Mouse (Mus musculus): ENCODE measurements around the gene Fcgr1. TPM values are rescaled to one million over a fixed set of nuclear protein-coding genes. Genes with fewer than 3 reads are reported as not detected.
"Not testable (repeated sequence)": the region's sequence is repeated elsewhere in the genome, so short reads cannot be mapped to it uniquely, and the experiment has no call there.

Gene Fcgr1
- polyA plus RNA-seq, 1 experiment from 2014 or later: 1.4 TPM

GRCm38 (mm10) chr3:96243921-96244572, 49.7 kb downstream of the Fcgr1 start:
- H3K4me2 ChIP-seq (replicated peaks): peak overlapping the region; percentile 47
- no peak for ATAC-seq (replicated peaks)
- no peaks in the 10 kb centered on the region for H3K27me3 ChIP-seq
- H3K9me3 ChIP-seq: no peaks in the 10 kb centered on the region
- H3K27ac ChIP-seq (replicated peaks): peak overlapping the region; percentile 94
- peak overlapping the region; percentile 62 for H3K9ac ChIP-seq (replicated peaks)
- WGBS: 84% methylated on average over 7 of the region's 7 CpGs
- peak overlapping the region; percentile 44; the same call in 1 of the 2 replicates for H3K4me3 ChIP-seq
- H3K36me3 ChIP-seq: no peaks in the 10 kb centered on the region
- peaks cover 32% of the 10 kb centered on the region for H3K4me1 ChIP-seq

GRCm38 (mm10) chr3:96240799-96241197, 53.0 kb downstream of the Fcgr1 start:
- ATAC-seq (replicated peaks): no peak
- peaks cover 34% of the 10 kb centered on the region for H3K4me1 ChIP-seq
- no peaks in the 10 kb centered on the region for H3K27me3 ChIP-seq
- H3K4me3 ChIP-seq: peak overlapping the region; percentile 37
- H3K27ac ChIP-seq (replicated peaks): peak overlapping the region; percentile 89
- H3K9me3 ChIP-seq: no peaks in the 10 kb centered on the region
- H3K9ac ChIP-seq (replicated peaks): peak overlapping the region; percentile 41
- WGBS: 65% methylated on average over 9 of the region's 9 CpGs
- peak overlapping the region; percentile 49 for H3K4me2 ChIP-seq (replicated peaks)
- no peaks in the 10 kb centered on the region for H3K36me3 ChIP-seq

GRCm38 (mm10) chr3:96239949-96240798, 53.6 kb downstream of the Fcgr1 start, which contains the start of gene Hist2h2aa2:
Gene Hist2h2aa2 (minus strand): TSS chr3:96240276.
- not testable (repeated sequence) for H3K27me3 ChIP-seq, H3K9me3 ChIP-seq, H3K36me3 ChIP-seq
- H3K9ac ChIP-seq (replicated peaks): peak within 1 kb of the TSS; percentile 44
- peak within 1 kb of the TSS; percentile 38 for H3K4me3 ChIP-seq
- ATAC-seq (replicated peaks): peak; percentile 87
- WGBS: 2% methylated on average over 47 of the region's 85 CpGs
- H3K27ac ChIP-seq (replicated peaks): peak within 1 kb of the TSS; percentile 89
- peaks cover 34% of the 10 kb centered on the region for H3K4me1 ChIP-seq
- H3K4me2 ChIP-seq (replicated peaks): peak within 1 kb of the TSS; percentile 49

- H3K4me2 ChIP-seq (replicated peaks): peak within 1 kb of the TSS; percentile 47
- peak within 1 kb of the TSS; percentile 66 for H3K27ac ChIP-seq (replicated peaks)
- H3K4me3 ChIP-seq: peak within 1 kb of the TSS; percentile 39
- peak; percentile 89 for ATAC-seq (replicated peaks)
- H3K9me3 ChIP-seq, H3K36me3 ChIP-seq, H3K27me3 ChIP-seq: not testable (repeated sequence)
- H3K9ac ChIP-seq (replicated peaks): peak within 1 kb of the TSS; percentile 49
- peaks cover 27% of the 10 kb centered on the region for H3K4me1 ChIP-seq
- WGBS: 1% methylated on average over 24 of the region's 68 CpGs
Measured at GRCm38 (mm10) chr3:96238954-96239793, 54.6 kb downstream of the Fcgr1 start, which contains the start of gene Hist2h3c2. Gene Hist2h3c2 (minus strand): TSS chr3:96239127.

GRCm38 (mm10) chr3:96237904-96238511, 55.8 kb downstream of the Fcgr1 start:
- H3K27me3 ChIP-seq: no peaks in the 10 kb centered on the region
- WGBS: under 1% methylated on average over 12 of the region's 12 CpGs
- H3K4me3 ChIP-seq: peak overlapping the region; percentile 39
- no peak for ATAC-seq (replicated peaks)
- peak overlapping the region; percentile 47 for H3K4me2 ChIP-seq (replicated peaks)
- H3K9ac ChIP-seq (replicated peaks): peak overlapping the region; percentile 49
- H3K9me3 ChIP-seq: no peaks in the 10 kb centered on the region
- H3K27ac ChIP-seq (replicated peaks): peak overlapping the region; percentile 40; the same call in 1 of the 2 replicates
- H3K4me1 ChIP-seq: peaks cover 23% of the 10 kb centered on the region
- H3K36me3 ChIP-seq: no peaks in the 10 kb centered on the region

- H3K9me3 ChIP-seq: no peaks in the 10 kb centered on the region
- H3K9ac ChIP-seq (replicated peaks): peak overlapping the region; percentile 49
- H3K36me3 ChIP-seq: no peaks in the 10 kb centered on the region
- WGBS: 17% methylated on average over 7 of the region's 7 CpGs
- 0 out of 2 replicates have a peak overlapping the region, but pooled peaks have one; percentile 40 for H3K27ac ChIP-seq (replicated peaks)
- H3K4me1 ChIP-seq: peaks cover 23% of the 10 kb centered on the region
- no peak for ATAC-seq (replicated peaks)
- peak overlapping the region; percentile 39 for H3K4me3 ChIP-seq
- no peaks in the 10 kb centered on the region for H3K27me3 ChIP-seq
- H3K4me2 ChIP-seq (replicated peaks): peak overlapping the region; percentile 47
Measured at GRCm38 (mm10) chr3:96237335-96237903, 56.4 kb downstream of the Fcgr1 start.

- Histone ChIP-seq H3K36me3 (no peaks in the 10 kb centered on the region), H3K4me1 (peaks cover 23% of the 10 kb centered on the region), H3K9me3 (no peaks in the 10 kb centered on the region), H3K9ac (replicated peaks) (peak overlapping the region; percentile 49; the same call in 1 of the 2 replicates), H3K4me2 (replicated peaks) (peak overlapping the region; percentile 47), H3K4me3 (peak overlapping the region; percentile 39), H3K27ac (replicated peaks) (no peak overlapping the region), H3K27me3 (no peaks in the 10 kb centered on the region)
- WGBS: 83% methylated on average over 4 of the region's 4 CpGs
- ATAC-seq (replicated peaks): no peak
Measured at GRCm38 (mm10) chr3:96236834-96237334, 56.9 kb downstream of the Fcgr1 start.

GRCm38 (mm10) chr3:96235836-96236235, 57.9 kb downstream of the Fcgr1 start:
- no peaks in the 10 kb centered on the region for H3K9me3 ChIP-seq
- 76% methylated on average over 3 of the region's 3 CpGs for WGBS
- H3K4me3 ChIP-seq: no peak overlapping the region
- no peak overlapping the region for H3K9ac ChIP-seq (replicated peaks)
- no peak for ATAC-seq (replicated peaks)
- H3K36me3 ChIP-seq: no peaks in the 10 kb centered on the region
- no peak overlapping the region for H3K4me2 ChIP-seq (replicated peaks)
- no peak overlapping the region for H3K27ac ChIP-seq (replicated peaks)
- H3K4me1 ChIP-seq: peaks cover 18% of the 10 kb centered on the region
- H3K27me3 ChIP-seq: no peaks in the 10 kb centered on the region

GRCm38 (mm10) chr3:96234914-96235313, 58.9 kb downstream of the Fcgr1 start:
- no peak overlapping the region for H3K4me3 ChIP-seq
- 95% methylated on average over 2 of the region's 2 CpGs for WGBS
- H3K4me1 ChIP-seq: peaks cover 16% of the 10 kb centered on the region

More at GRCm38 (mm10) chr3:96234914-96235313, 58.9 kb downstream of the Fcgr1 start:
- ATAC-seq (replicated peaks): no peak
- H3K9me3 ChIP-seq: no peaks in the 10 kb centered on the region
- no peak overlapping the region for H3K9ac ChIP-seq (replicated peaks)
- H3K36me3 ChIP-seq: no peaks in the 10 kb centered on the region
- H3K4me2 ChIP-seq (replicated peaks): no peak overlapping the region
- no peaks in the 10 kb centered on the region for H3K27me3 ChIP-seq
- H3K27ac ChIP-seq (replicated peaks): no peak overlapping the region

All from forebrain, embryonic 15.5 days (tissue).